Mouse (Mus musculus) hindbrain, embryonic 11.5 days (tissue): Measurements from ENCODE around the gene Pi4ka. TPM values are rescaled to one million over a fixed set of nuclear protein-coding genes. Genes with fewer than 3 reads are reported as not detected.

Experiments
- ATAC-seq: fragments of 200-750 bp; cut with Nextera tagmentation; 2 replicates; pipeline ENCODE4 v1.8.0; 2017; ENCODE audit warnings: mild to moderate bottlenecking, moderate TSS enrichment, moderate library complexity; ENCODE audit not compliant: low FRiP score
- DNase-seq: peaks from one replicate; pipeline ENCODE4 v3.0.0-alpha.2; 2015; ENCODE audit warnings: low spot score
- H3K27ac ChIP-seq: fragments of 300-500 bp; sonication (generic); 2 replicates; pipeline ENCODE4 v1.5.1; 2014; ENCODE audit warnings: mild to moderate bottlenecking, low read depth, low read length
- H3K27me3 ChIP-seq: fragments of 300-500 bp; sonication (generic); 2 replicates; pipeline ENCODE4 v1.6.1; 2014; ENCODE audit warnings: mild to moderate bottlenecking, low read length, moderate library complexity, mixed read lengths; ENCODE audit not compliant: control insufficient read depth, insufficient read depth
- H3K36me3 ChIP-seq: fragments of 300-500 bp; sonication (generic); 2 replicates; pipeline ENCODE4 v1.6.1; 2014; ENCODE audit warnings: mild to moderate bottlenecking, low read length, moderate library complexity, mixed read lengths; ENCODE audit not compliant: control insufficient read depth, insufficient read depth
- H3K4me1 ChIP-seq: fragments of 300-500 bp; sonication (generic); replicated peaks from 2 replicates; pipeline ENCODE4 v1.6.1; 2014; ENCODE audit warnings: low read length, mixed read lengths; ENCODE audit not compliant: control insufficient read depth, insufficient read depth
- H3K4me2 ChIP-seq: fragments of 300-500 bp; sonication (generic); replicated peaks from 2 replicates; pipeline ENCODE4 v1.6.1; 2014; ENCODE audit warnings: mild to moderate bottlenecking, low read depth, low read length
- H3K4me3 ChIP-seq: fragments of 300-500 bp; sonication (generic); 2 replicates; pipeline ENCODE4 v1.5.1; 2014; ENCODE audit warnings: low read depth, low read length
- H3K9ac ChIP-seq: fragments of 300-500 bp; sonication (generic); 2 replicates; pipeline ENCODE4 v1.6.1; 2014; ENCODE audit warnings: low read depth, low read length
- H3K9me3 ChIP-seq: fragments of 300-500 bp; sonication (generic); 2 replicates; pipeline ENCODE4 v1.6.1; 2016; ENCODE audit warnings: low read length; ENCODE audit not compliant: control insufficient read depth
- WGBS: fragments of 180-500 bp; shearing (Covaris S2); extraction: QIAGEN DNeasy Blood & Tissue Kit; methylation state at CpG from one replicate; pipeline ENCODE4 v1.1.7; 2014; 5-methylcytosine and 5-hydroxymethylcytosine counted together
- polyA plus RNA-seq: library from polyadenylated mRNA; unstranded; fragments of >200 nt; fragmentation: Nextera tagmentation; extraction: Ambion mirVana; gene quantifications from 2 replicates; pipeline ENCODE4 v1.2.1, GENCODE M21; 2014

Gene Pi4ka
- polyA plus RNA-seq, 1 experiment from 2014 or later, result 45.3 TPM

- DNase-seq (peak; percentile 87), ATAC-seq (no peak)
- H3K9ac ChIP-seq, result no peak overlapping the region
- no peak overlapping the region for H3K4me2 ChIP-seq
- 0 out of 2 replicates have a peak, but pooled peaks cover 2% of the 10 kb centered on the region for H3K36me3 ChIP-seq
- H3K27me3 ChIP-seq, result no peaks in the 10 kb centered on the region
- WGBS, result 10% methylated on average over 2 of the region's 2 CpGs
- H3K4me3 ChIP-seq, result no peak overlapping the region
- H3K27ac ChIP-seq, result no peak overlapping the region
- H3K9me3 ChIP-seq, result no peaks in the 10 kb centered on the region
- H3K4me1 ChIP-seq, result no peaks in the 10 kb centered on the region
These were observed 113.4 kb downstream of the Pi4ka start for GRCm38 (mm10) chr16:17292751-17293150.

GRCm38 (mm10) chr16:17291016-17291415 lies 115.1 kb downstream of the Pi4ka start:
- H3K9me3 ChIP-seq, result no peaks in the 10 kb centered on the region
- peaks cover 2% of the 10 kb centered on the region; the same call in 1 of the 2 replicates for H3K36me3 ChIP-seq
- no peak for DNase-seq
- no peak overlapping the region for H3K27ac ChIP-seq
- no peaks in the 10 kb centered on the region for H3K27me3 ChIP-seq
- no peaks in the 10 kb centered on the region for H3K4me1 ChIP-seq
- WGBS, result 92% methylated on average over 2 of the region's 2 CpGs
- H3K4me3 ChIP-seq, result no peak overlapping the region
- no peak overlapping the region for H3K9ac ChIP-seq
- no peak for ATAC-seq
- H3K4me2 ChIP-seq, result no peak overlapping the region

GRCm38 (mm10) chr16:17287103-17287502 lies 119.0 kb downstream of the Pi4ka start:
- Histone ChIP-seq H3K27me3 (no peaks in the 10 kb centered on the region), H3K36me3 (peaks cover 7% of the 10 kb centered on the region; the same call in 1 of the 2 replicates), H3K4me2 (no peak overlapping the region), H3K9me3 (no peaks in the 10 kb centered on the region), H3K27ac (no peak overlapping the region), H3K4me1 (no peaks in the 10 kb centered on the region), H3K4me3 (no peak overlapping the region), H3K9ac (no peak overlapping the region)
- ATAC-seq, result no peak
- 97% methylated on average over 2 of the region's 2 CpGs for WGBS
- no peak for DNase-seq

- H3K4me2 ChIP-seq, result no peak overlapping the region
- H3K36me3 ChIP-seq, result peaks cover 5% of the 10 kb centered on the region; the same call in 1 of the 2 replicates
- ATAC-seq, result no peak
- no peak overlapping the region for H3K27ac ChIP-seq
- no peak for DNase-seq
- no peaks in the 10 kb centered on the region for H3K9me3 ChIP-seq
- 85% methylated on average over 6 of the region's 6 CpGs for WGBS
- no peaks in the 10 kb centered on the region for H3K4me1 ChIP-seq
- no peak overlapping the region for H3K9ac ChIP-seq
- H3K4me3 ChIP-seq, result no peak overlapping the region
- H3K27me3 ChIP-seq, result peaks cover 11% of the 10 kb centered on the region
These were observed 123.0 kb downstream of the Pi4ka start for GRCm38 (mm10) chr16:17283151-17283550.

GRCm38 (mm10) chr16:17280471-17280870 lies 125.6 kb downstream of the Pi4ka start:
- H3K9me3 ChIP-seq, result no peaks in the 10 kb centered on the region
- no peak overlapping the region for H3K9ac ChIP-seq
- H3K4me1 ChIP-seq, result peaks cover 11% of the 10 kb centered on the region
- no peak overlapping the region for H3K27ac ChIP-seq
- no peak overlapping the region for H3K4me2 ChIP-seq
- no peak for ATAC-seq
- 90% methylated on average over 11 of the region's 11 CpGs for WGBS
- 0 out of 2 replicates have a peak, but pooled peaks cover 5% of the 10 kb centered on the region for H3K36me3 ChIP-seq
- peaks cover 26% of the 10 kb centered on the region for H3K27me3 ChIP-seq
- DNase-seq, result no peak
- H3K4me3 ChIP-seq, result no peak overlapping the region

- H3K27ac ChIP-seq, result no peak overlapping the region
- H3K27me3 ChIP-seq, result peaks cover 26% of the 10 kb centered on the region
- H3K36me3 ChIP-seq, result no peaks in the 10 kb centered on the region
- H3K9me3 ChIP-seq, result no peaks in the 10 kb centered on the region
- H3K4me1 ChIP-seq, result peaks cover 11% of the 10 kb centered on the region
- WGBS, result 3% methylated on average over 61 of the region's 61 CpGs
- H3K9ac ChIP-seq, result no peak overlapping the region
- ATAC-seq (peak; percentile 28; the same call in 1 of the 2 replicates), DNase-seq (peak; percentile 58)
- H3K4me3 ChIP-seq, result peak overlapping the region; percentile 23; the same call in 1 of the 2 replicates
- H3K4me2 ChIP-seq, result peak overlapping the region; percentile 93
These were observed 128.5 kb downstream of the Pi4ka start for GRCm38 (mm10) chr16:17277342-17278211.

- no peaks in the 10 kb centered on the region for H3K9me3 ChIP-seq
- ATAC-seq (peak; percentile 93), DNase-seq (peak; percentile 94)
- H3K27me3 ChIP-seq, result peaks cover 26% of the 10 kb centered on the region
- H3K9ac ChIP-seq, result peak overlapping the region; percentile 59
- peak overlapping the region; percentile 52 for H3K4me3 ChIP-seq
- H3K27ac ChIP-seq, result peak overlapping the region; percentile 58; the same call in 1 of the 2 replicates
- WGBS, result under 1% methylated on average over 60 of the region's 62 CpGs
- H3K4me1 ChIP-seq, result peaks cover 11% of the 10 kb centered on the region
- H3K4me2 ChIP-seq, result peak overlapping the region; percentile 93
- H3K36me3 ChIP-seq, result no peaks in the 10 kb centered on the region
These were observed 129.7 kb downstream of the Pi4ka start for GRCm38 (mm10) chr16:17276164-17277151.

GRCm38 (mm10) chr16:17275721-17276120 lies 130.4 kb downstream of the Pi4ka start, which contains the start of gene Tmem191c:
Gene Tmem191c, plus strand, starts transcription at chr16:17276077.
- Histone ChIP-seq H3K36me3 (no peaks in the 10 kb centered on the region), H3K4me3 (peak within 1 kb of the TSS; percentile 52), H3K4me1 (peaks cover 11% of the 10 kb centered on the region), H3K27me3 (peaks cover 26% of the 10 kb centered on the region), H3K4me2 (peak within 1 kb of the TSS; percentile 93), H3K9me3 (no peaks in the 10 kb centered on the region), H3K9ac (peak within 1 kb of the TSS; percentile 59), H3K27ac (peak within 1 kb of the TSS; percentile 58; the same call in 1 of the 2 replicates)
- WGBS, result 59% methylated on average over 7 of the region's 7 CpGs
- no peak for ATAC-seq
- no peak for DNase-seq
